Mouse (Mus musculus) bone marrow, adult 2 months (tissue): ENCODE data around the gene Shkbp1. TPM values are rescaled to one million over a fixed set of nuclear protein-coding genes. Genes with fewer than 3 reads are reported as not detected.

Source experiments
- H3K27ac ChIP-seq: fragments of 200-500 bp; 2 replicates; pipeline ENCODE4 v1.5.1; 2012; ENCODE audit warnings: low read depth, mild to moderate bottlenecking, control low read depth, inconsistent platforms, low read length; ENCODE audit not compliant: control insufficient read depth, poor library complexity, insufficient read depth
- H3K4me1 ChIP-seq: fragments of 200-500 bp; 2 replicates; pipeline ENCODE4 v1.6.1; 2011; ENCODE audit warnings: low read length; ENCODE audit not compliant: control insufficient read depth, insufficient read depth
- H3K4me3 ChIP-seq: fragments of 200-500 bp; replicated peaks from 2 replicates; pipeline ENCODE3; 2011; ENCODE audit warnings: mild to moderate bottlenecking, low read depth, low read length, control low read depth; ENCODE audit not compliant: control insufficient read depth
- CTCF ChIP-seq: fragments of 200-500 bp; IDR thresholded peaks from 2 replicates; pipeline ENCODE4 v1.5.1; 2011; ENCODE audit warnings: low read length, control low read depth; ENCODE audit not compliant: control insufficient read depth, insufficient read depth
- POLR2A ChIP-seq: fragments of 200-500 bp; IDR thresholded peaks from 2 replicates; pipeline ENCODE4 v1.6.1; 2011; ENCODE audit warnings: low read depth, mild to moderate bottlenecking, control low read depth, low read length, borderline replicate concordance; ENCODE audit not compliant: control insufficient read depth
- WGBS: fragments of 180-500 bp; shearing (Covaris S2); methylation state at CpG from one replicate; pipeline ENCODE4 v1.1.7; 2018; 5-methylcytosine and 5-hydroxymethylcytosine counted together
- polyA plus RNA-seq: library from polyadenylated mRNA; stranded (reverse); fragments of >200 nt; gene quantifications from 2 replicates; pipeline ENCODE4 v1.2.4, GENCODE M21; 2011; ENCODE audit warnings: low replicate concordance; ENCODE audit not compliant: missing spikeins, insufficient read depth, insufficient read length

Shkbp1 gene
- polyA plus RNA-seq, 1 experiment, result 80.0 TPM

DNA sequence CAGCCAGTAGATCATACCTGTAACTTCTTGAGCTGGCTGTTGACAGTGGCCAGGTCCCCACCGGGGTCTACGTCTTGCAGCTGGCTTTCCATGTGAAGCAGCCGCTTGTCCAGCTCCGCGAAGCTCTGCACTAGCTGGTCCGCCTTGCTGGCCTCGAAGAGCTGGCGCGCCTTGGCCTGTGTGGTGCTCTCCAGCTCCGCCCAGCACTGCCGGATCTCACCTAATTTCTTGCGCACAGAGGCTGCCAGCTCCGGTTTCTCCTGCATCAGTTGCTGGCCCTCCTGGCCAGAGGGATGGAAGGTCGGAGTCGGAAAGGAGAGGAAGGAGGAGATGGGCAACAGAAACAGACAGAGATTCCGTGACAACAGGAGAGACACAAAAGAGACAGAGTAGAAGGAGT is 35.6 kb upstream of the Shkbp1 start:
- WGBS, result 47% methylated on average over 16 of the region's 16 CpGs
- no peak for TF ChIP-seq CTCF
- no peak for TF ChIP-seq POLR2A
- no peaks in the 10 kb centered on the region for H3K4me1 ChIP-seq
- H3K4me3 ChIP-seq, result no peak overlapping the region
- no peak overlapping the region for H3K27ac ChIP-seq

GRCm38 (mm10) chr7:27389213-27389612 is 33.4 kb upstream of the Shkbp1 start:
- 40% methylated on average over 6 of the region's 6 CpGs for WGBS
- no peak for TF ChIP-seq CTCF
- no peak for TF ChIP-seq POLR2A
- H3K4me3 ChIP-seq, result no peak overlapping the region

DNA sequence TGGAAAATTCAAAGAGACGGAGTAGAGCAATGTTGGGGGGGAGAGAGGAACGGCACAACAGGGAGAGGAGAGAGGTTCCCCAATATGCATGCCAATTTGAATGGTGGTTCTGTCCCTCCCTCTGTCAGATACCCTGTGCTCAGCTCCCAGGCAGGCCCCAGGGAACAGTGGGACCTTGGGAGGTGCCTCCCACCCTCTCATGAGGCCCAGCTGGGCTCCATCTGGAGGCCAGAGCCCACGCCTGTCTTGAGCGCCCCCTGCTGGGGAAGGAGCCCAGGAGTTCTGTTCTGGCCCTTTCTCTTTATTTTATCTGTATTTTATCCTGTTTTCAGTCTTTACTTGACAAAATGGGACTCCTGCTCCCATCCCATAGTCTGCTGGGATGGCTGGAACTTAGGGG is 28.9 kb upstream of the Shkbp1 start:
- Histone ChIP-seq H3K27ac (no peak overlapping the region), H3K4me3 (no peak overlapping the region), H3K4me1 (no peaks in the 10 kb centered on the region)
- no peak for TF ChIP-seq POLR2A
- TF ChIP-seq CTCF, result peak; percentile 73
- WGBS, result 36% methylated on average over 4 of the region's 4 CpGs

More at GRCm38 (mm10) chr7:27389213-27389612, 33.4 kb upstream of the Shkbp1 start:
- Histone ChIP-seq H3K27ac (no peak overlapping the region; the same call in 1 of the 2 replicates), H3K4me1 (no peaks in the 10 kb centered on the region)

DNA sequence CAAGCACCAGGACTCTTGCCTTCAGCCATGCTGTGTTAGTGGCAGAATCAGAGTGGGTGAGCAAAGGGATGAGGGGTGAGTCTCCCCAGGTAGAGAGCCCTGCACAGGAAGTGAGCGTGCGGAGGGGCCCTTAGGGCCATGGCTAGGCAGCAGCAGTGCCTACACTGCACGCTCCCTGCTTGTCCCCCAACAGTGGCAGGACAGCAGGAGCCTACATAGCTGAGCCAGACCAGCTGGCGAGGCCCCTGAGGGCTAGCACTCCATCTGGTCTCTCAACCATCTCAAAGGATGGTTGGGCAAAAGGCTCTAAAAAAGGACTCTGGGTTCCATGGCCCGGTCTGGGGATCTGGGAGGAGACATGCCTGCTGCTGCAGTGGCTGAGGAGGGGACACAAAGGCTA is 28.3 kb upstream of the Shkbp1 start:
- no peaks in the 10 kb centered on the region for H3K4me1 ChIP-seq
- 76% methylated on average over 5 of the region's 5 CpGs for WGBS
- no peak overlapping the region for H3K4me3 ChIP-seq
- H3K27ac ChIP-seq, result no peak overlapping the region
- no peak for TF ChIP-seq CTCF
- no peak for TF ChIP-seq POLR2A

DNA sequence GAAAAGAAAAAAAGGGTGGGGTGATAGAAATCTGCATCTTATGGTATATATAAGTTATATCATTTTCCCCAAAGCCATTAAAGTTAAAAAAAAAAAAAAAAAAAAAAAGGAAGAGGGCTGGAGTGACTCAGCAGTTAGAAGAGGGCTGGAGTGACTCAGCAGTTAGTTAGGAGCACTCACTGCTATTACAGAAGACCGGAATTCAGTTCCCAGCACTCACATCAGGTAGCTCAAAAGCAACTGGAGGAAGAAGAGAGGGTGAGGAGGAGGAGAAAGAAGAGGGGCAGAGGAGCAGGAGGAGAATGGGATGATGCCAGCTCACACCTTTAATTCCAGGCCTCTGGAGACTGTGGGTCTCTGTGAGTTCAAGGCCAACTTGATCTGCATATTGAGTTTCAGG is 27.4 kb upstream of the Shkbp1 start:
- no peaks in the 10 kb centered on the region for H3K4me1 ChIP-seq
- WGBS, result 10% methylated on average over 1 of the region's 1 CpGs
- no peak overlapping the region for H3K27ac ChIP-seq
- H3K4me3 ChIP-seq, result no peak overlapping the region
- TF ChIP-seq POLR2A, result no peak

GRCm38 (mm10) chr7:27381560-27381959 is 25.7 kb upstream of the Shkbp1 start:
- no peak overlapping the region for H3K27ac ChIP-seq
- no peaks in the 10 kb centered on the region for H3K4me1 ChIP-seq
- 63% methylated on average over 4 of the region's 4 CpGs for whole genome bisulfite sequencing
- TF ChIP-seq POLR2A, result no peak
- TF ChIP-seq CTCF, result no peak
- no peak overlapping the region for H3K4me3 ChIP-seq

DNA sequence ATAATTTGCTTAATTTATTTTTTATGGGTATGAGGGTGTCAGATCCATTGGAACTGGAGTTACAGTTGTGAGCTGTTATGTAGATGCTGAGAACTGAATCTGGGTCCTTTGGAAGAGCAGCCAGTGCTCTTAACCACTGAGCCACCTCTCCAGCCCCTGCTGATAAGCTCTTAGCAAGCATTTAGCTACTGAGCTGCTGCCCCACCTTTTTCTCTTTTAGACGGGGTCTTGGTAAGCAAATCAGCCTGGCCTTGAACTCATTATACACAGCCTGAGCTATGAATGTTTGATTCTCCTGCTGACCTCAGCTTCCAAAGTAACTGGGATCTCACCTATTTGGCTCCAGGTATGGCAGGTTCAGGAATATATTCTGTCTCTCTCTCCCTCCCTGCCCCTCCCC is 25.2 kb upstream of the Shkbp1 start:
- WGBS, result 56% methylated on average over 1 of the region's 1 CpGs
- H3K4me3 ChIP-seq, result no peak overlapping the region
- TF ChIP-seq CTCF (no peak), POLR2A (no peak)

GRCm38 (mm10) chr7:27379836-27380235 is 24.0 kb upstream of the Shkbp1 start:
- WGBS, result 81% methylated on average over 6 of the region's 6 CpGs
- H3K4me1 ChIP-seq, result no peaks in the 10 kb centered on the region
- no peak for TF ChIP-seq POLR2A
- no peak for TF ChIP-seq CTCF
- no peak overlapping the region for H3K4me3 ChIP-seq
- H3K27ac ChIP-seq, result no peak overlapping the region

More for the DNA sequence above, 25.2 kb upstream of the Shkbp1 start:
- H3K27ac ChIP-seq, result no peak overlapping the region
- H3K4me1 ChIP-seq, result no peaks in the 10 kb centered on the region

DNA sequence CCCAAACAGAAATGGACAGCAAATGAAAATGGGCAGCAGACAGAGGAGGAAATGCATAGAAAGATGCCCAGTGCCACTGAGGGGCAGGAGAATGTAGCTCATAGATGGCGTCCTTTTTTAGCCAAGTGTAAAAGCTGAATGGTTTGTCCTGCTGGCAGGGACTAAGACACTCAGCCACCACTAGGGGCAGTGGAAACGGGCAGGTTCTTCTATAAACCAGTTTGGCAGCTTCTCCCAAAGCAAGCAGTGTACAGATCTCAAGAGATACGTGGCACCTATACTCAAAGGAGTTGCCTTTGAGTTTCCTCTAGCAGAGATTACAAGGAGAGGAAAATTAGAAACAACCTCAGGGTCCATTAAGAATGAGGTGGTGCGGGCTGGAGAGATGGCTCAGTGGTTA is 22.6 kb upstream of the Shkbp1 start:
- no peak overlapping the region for H3K27ac ChIP-seq
- no peak overlapping the region for H3K4me3 ChIP-seq
- WGBS, result 25% methylated on average over 4 of the region's 4 CpGs
- TF ChIP-seq CTCF, result peak; percentile 35; the same call in 1 of the 2 replicates
- no peak for TF ChIP-seq POLR2A
- H3K4me1 ChIP-seq, result no peaks in the 10 kb centered on the region
